Mouse (Mus musculus): ENCODE data around the gene Ugt1a1.

- TF ChIP-seq TAL1 (IDR thresholded peaks at IDR 0.05; ENCODE audit: low read length) = no peak
- no peak for TF ChIP-seq GATA1 (IDR thresholded peaks at IDR 0.05; ENCODE audit: low read length)
These were observed 43.7 kb downstream of the Ugt1a1 start for GRCm38 (mm10) chr1:88255466-88255857.

All from erythroblast, embryonic 14.5 days (primary cell).